ENCODE assay signal across 25 mouse cellular contexts in the genomic region with DNA sequence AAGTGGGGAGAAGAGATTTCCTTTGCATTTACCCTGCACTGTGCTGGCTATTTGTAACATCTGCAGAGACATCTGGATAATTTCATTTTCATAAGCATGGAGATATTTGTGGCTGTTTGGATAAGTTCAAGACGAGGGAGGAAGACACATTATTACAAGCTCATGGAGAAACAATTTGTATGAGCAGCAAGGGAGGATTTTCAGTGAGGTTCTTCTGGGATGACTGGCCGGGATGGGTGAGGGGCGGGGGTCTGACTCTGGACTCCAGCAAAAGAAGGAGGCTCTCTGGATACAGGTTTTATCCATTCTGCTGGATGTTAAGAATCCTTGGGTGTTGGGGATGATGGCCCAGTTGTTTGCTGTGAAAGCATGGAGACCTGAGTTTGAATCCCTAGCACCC.
DNase-seq lines count a peak whose midpoint lies in the region; ATAC-seq and TF ChIP-seq lines count a peak whose summit lies in the region.
"Had no signal": no experiment of that assay in that cellular context is flagged by ENCODE, and none has a peak within 500 bp of the region (broad histone marks: within the 10 kb centered on the region; RNA-seq: fewer than 3 reads in every experiment).

No protein-coding gene starts in this region.

- WGBS in embryonic facial prominence, embryonic 14.5 days: 63% methylated on average over 3 of the region's 3 CpGs
- 84% methylated on average over 3 of the region's 3 CpGs for WGBS in embryonic facial prominence, embryonic 10.5 days
- WGBS in kidney, postnatal 0 days: 79% methylated on average over 3 of the region's 3 CpGs
- WGBS in stomach, embryonic 15.5 days: 54% methylated on average over 3 of the region's 3 CpGs

- H3K4me3 ChIP-seq in embryonic facial prominence, embryonic 14.5 days (ENCODE audit: low read depth, low read length): no peak overlapping the region
- H3K4me3 ChIP-seq in embryonic facial prominence, embryonic 10.5 days: no peak overlapping the region
- no peak overlapping the region for H3K4me3 ChIP-seq in kidney, postnatal 0 days (replicated peaks; ENCODE audit: low read depth, low read length)
- H3K4me3 ChIP-seq in stomach, embryonic 15.5 days (replicated peaks): no peak overlapping the region
- H3K4me3 ChIP-seq: embryonic facial prominence, embryonic 13.5 days; forebrain, embryonic 10.5 days; forebrain, embryonic 13.5 days; heart, embryonic 12.5 days; heart, embryonic 15.5 days had no signal

- no peaks in the 10 kb centered on the region for H3K36me3 ChIP-seq in embryonic facial prominence, embryonic 14.5 days (ENCODE audit: control insufficient read depth, insufficient read depth, low read length)
- H3K36me3 ChIP-seq in embryonic facial prominence, embryonic 10.5 days (replicated peaks): no peaks in the 10 kb centered on the region
- H3K36me3 ChIP-seq in kidney, postnatal 0 days (ENCODE audit: insufficient read depth, low read length): no peaks in the 10 kb centered on the region
- no peaks in the 10 kb centered on the region for H3K36me3 ChIP-seq in stomach, embryonic 15.5 days
- H3K36me3 ChIP-seq: embryonic facial prominence, embryonic 13.5 days; forebrain, embryonic 10.5 days; heart, embryonic 12.5 days; heart, embryonic 15.5 days had no signal

- H3K9me3 ChIP-seq in embryonic facial prominence, embryonic 14.5 days (ENCODE audit: control insufficient read depth, low read length): no peaks in the 10 kb centered on the region
- no peaks in the 10 kb centered on the region for H3K9me3 ChIP-seq in embryonic facial prominence, embryonic 10.5 days
- H3K9me3 ChIP-seq in kidney, postnatal 0 days (replicated peaks; ENCODE audit: low read length): no peaks in the 10 kb centered on the region
- no peaks in the 10 kb centered on the region for H3K9me3 ChIP-seq in stomach, embryonic 15.5 days
- H3K9me3 ChIP-seq: embryonic facial prominence, embryonic 13.5 days; forebrain, embryonic 10.5 days; forebrain, embryonic 13.5 days; heart, embryonic 12.5 days; heart, embryonic 15.5 days had no signal

- no peak overlapping the region for H3K9ac ChIP-seq in embryonic facial prominence, embryonic 14.5 days (ENCODE audit: low read depth, low read length)
- no peak overlapping the region for H3K9ac ChIP-seq in kidney, postnatal 0 days (ENCODE audit: low read depth, low read length)
- no peak overlapping the region for H3K9ac ChIP-seq in stomach, embryonic 15.5 days
- H3K9ac ChIP-seq: embryonic facial prominence, embryonic 13.5 days; forebrain, embryonic 13.5 days; heart, embryonic 12.5 days; heart, embryonic 15.5 days; hindbrain, embryonic 14.5 days had no signal

- ATAC-seq in embryonic facial prominence, embryonic 14.5 days (ENCODE audit: low read depth): no peak
- ATAC-seq in kidney, postnatal 0 days (replicated peaks; ENCODE audit: low FRiP score, low read depth): no peak
- ATAC-seq in stomach, embryonic 15.5 days (ENCODE audit: insufficient read depth, low FRiP score, low read depth): peak; percentile 50; the same call in 1 of the 2 replicates
- ATAC-seq: activated CD4-positive, CD25-positive, alpha-beta regulatory T cell, adult 4 months; forebrain, embryonic 13.5 days; forebrain, embryonic 16.5 days; hindbrain, postnatal 0 days; inflammation-experienced regulatory T-cells, adult 6 months had no signal

- H3K27ac ChIP-seq in embryonic facial prominence, embryonic 14.5 days (replicated peaks; ENCODE audit: low read depth, low read length): no peak overlapping the region
- no peak overlapping the region for H3K27ac ChIP-seq in embryonic facial prominence, embryonic 10.5 days (replicated peaks)
- H3K27ac ChIP-seq in kidney, postnatal 0 days: no peak overlapping the region
- H3K27ac ChIP-seq in stomach, embryonic 15.5 days: peak overlapping the region; percentile 35; the same call in 1 of the 2 replicates
- H3K27ac ChIP-seq: embryonic facial prominence, embryonic 13.5 days; forebrain, embryonic 10.5 days; forebrain, embryonic 13.5 days; heart, embryonic 15.5 days; hindbrain, embryonic 14.5 days; hindbrain, postnatal 0 days had no signal

- H3K4me1 ChIP-seq in embryonic facial prominence, embryonic 14.5 days (ENCODE audit: control insufficient read depth, insufficient read depth, low read length): no peaks in the 10 kb centered on the region
- H3K4me1 ChIP-seq in embryonic facial prominence, embryonic 10.5 days: no peaks in the 10 kb centered on the region
- no peaks in the 10 kb centered on the region for H3K4me1 ChIP-seq in kidney, postnatal 0 days (replicated peaks; ENCODE audit: insufficient read depth, low read length)
- H3K4me1 ChIP-seq in stomach, embryonic 15.5 days: peaks cover 3% of the 10 kb centered on the region; the same call in 1 of the 2 replicates
- H3K4me1 ChIP-seq: embryonic facial prominence, embryonic 13.5 days; forebrain, embryonic 13.5 days had no signal

- H3K4me2 ChIP-seq in embryonic facial prominence, embryonic 14.5 days (ENCODE audit: low read depth, low read length): no peak overlapping the region
- no peak overlapping the region for H3K4me2 ChIP-seq in kidney, postnatal 0 days (ENCODE audit: low read length)
- no peak overlapping the region for H3K4me2 ChIP-seq in stomach, embryonic 15.5 days
- H3K4me2 ChIP-seq: embryonic facial prominence, embryonic 13.5 days; forebrain, embryonic 13.5 days; heart, embryonic 12.5 days; heart, embryonic 15.5 days; hindbrain, embryonic 14.5 days had no signal

- TF ChIP-seq CTCF in kidney, postnatal 0 days (IDR thresholded peaks at IDR 0.05; ENCODE audit: low read depth): no peak

- no peaks in the 10 kb centered on the region for H3K27me3 ChIP-seq in embryonic facial prominence, embryonic 14.5 days (replicated peaks; ENCODE audit: control insufficient read depth, insufficient read depth, low read length)
- no peaks in the 10 kb centered on the region for H3K27me3 ChIP-seq in embryonic facial prominence, embryonic 10.5 days (replicated peaks; ENCODE audit: low read depth, poor library complexity, severe bottlenecking)
- no peaks in the 10 kb centered on the region for H3K27me3 ChIP-seq in kidney, postnatal 0 days (ENCODE audit: insufficient read depth, low read length)
- no peaks in the 10 kb centered on the region for H3K27me3 ChIP-seq in stomach, embryonic 15.5 days (replicated peaks)
- H3K27me3 ChIP-seq: embryonic facial prominence, embryonic 13.5 days; forebrain, embryonic 13.5 days; heart, embryonic 15.5 days had no signal

- DNase-seq in embryonic facial prominence, embryonic 14.5 days (ENCODE audit: low spot score): peak; percentile 13
- no peak for DNase-seq in embryonic facial prominence, embryonic 10.5 days (ENCODE audit: low spot score)
- peak; percentile 12 for DNase-seq in kidney, postnatal 0 days (ENCODE audit: low spot score)
- DNase-seq in kidney, adult 8-10 months: no peak
- DNase-seq in cerebellum, postnatal 4 days (ENCODE audit: low spot score in 2 of 2): no peak
- DNase-seq: adrenal gland, adult 8-10 months; adrenal gland, postnatal 25 days; cerebellum, adult 11-12 months; cerebellum, adult 8-10 months; cerebellum, postnatal 10 days; gastrocnemius, postnatal 14 days; heart, adult 18-20 months; heart, postnatal 10 days; heart, postnatal 36 days had no signal

Comparison
In these comparisons a context has a peak if more than half of its experiments do, and no peak if none do; other contexts are left out.
1. DNase-seq: peak in embryonic facial prominence, embryonic 14.5 days (single experiment) and kidney, postnatal 0 days (single experiment); none in embryonic facial prominence, embryonic 10.5 days (single experiment), kidney, adult 8-10 months (0 of 2) and cerebellum, postnatal 4 days (0 of 2).